Mouse (Mus musculus) kidney, postnatal 0 days (tissue): Measurements from ENCODE around the gene Slc39a5. TPM values are rescaled to one million over a fixed set of nuclear protein-coding genes. Genes with fewer than 3 reads are reported as not detected.

Experiments
- ATAC-seq: fragments of 200-750 bp; cut with Nextera tagmentation; replicated peaks from 2 replicates; pipeline ENCODE4 v1.8.0; 2017; ENCODE audit warnings: low read depth, moderate number of reproducible peaks, moderate TSS enrichment, moderate library complexity; ENCODE audit not compliant: low FRiP score
- DNase-seq: peaks from one replicate; pipeline ENCODE4 v3.0.0-alpha.2; 2016; ENCODE audit warnings: low spot score
- H3K27ac ChIP-seq: fragments of 300-500 bp; sonication (generic); 2 replicates; pipeline ENCODE4 v1.5.1; 2014; ENCODE audit warnings: mild to moderate bottlenecking
- H3K27me3 ChIP-seq: fragments of 300-500 bp; sonication (generic); 2 replicates; pipeline ENCODE4 v1.6.1; 2014; ENCODE audit warnings: low read length, mixed read lengths; ENCODE audit not compliant: insufficient read depth
- H3K36me3 ChIP-seq: fragments of 300-500 bp; sonication (generic); 2 replicates; pipeline ENCODE4 v1.6.1; 2014; ENCODE audit warnings: low read length, mixed read lengths; ENCODE audit not compliant: insufficient read depth
- H3K4me1 ChIP-seq: fragments of 300-500 bp; sonication (generic); replicated peaks from 2 replicates; pipeline ENCODE4 v1.6.1; 2014; ENCODE audit warnings: antibody characterized with exemption, low read length, mixed read lengths; ENCODE audit not compliant: insufficient read depth
- H3K4me2 ChIP-seq: fragments of 300-500 bp; sonication (generic); 2 replicates; pipeline ENCODE4 v1.6.1; 2014; ENCODE audit warnings: mild to moderate bottlenecking, low read length, moderate library complexity, mixed read lengths
- H3K4me3 ChIP-seq: fragments of 300-500 bp; sonication (generic); replicated peaks from 2 replicates; pipeline ENCODE4 v1.5.1; 2014; ENCODE audit warnings: low read depth, low read length
- H3K9ac ChIP-seq: fragments of 300-500 bp; sonication (generic); 2 replicates; pipeline ENCODE4 v1.6.1; 2014; ENCODE audit warnings: low read depth, low read length
- H3K9me3 ChIP-seq: fragments of 300-500 bp; sonication (generic); replicated peaks from 2 replicates; pipeline ENCODE4 v1.6.1; 2016; ENCODE audit warnings: low read length, inconsistent platforms, mixed read lengths
- CTCF ChIP-seq: IDR thresholded peaks from 2 replicates; pipeline ENCODE4 v1.5.1; 2016; ENCODE audit warnings: antibody characterized with exemption, low read depth, mild to moderate bottlenecking, moderate library complexity
- WGBS: fragments of 180-500 bp; shearing (Covaris S2); extraction: QIAGEN DNeasy Blood & Tissue Kit; methylation state at CpG from one replicate; pipeline ENCODE4 v1.1.7; 2014; 5-methylcytosine and 5-hydroxymethylcytosine counted together
- polyA plus RNA-seq: library from polyadenylated mRNA; unstranded; fragments of >200 nt; fragmentation: Nextera tagmentation; extraction: Ambion mirVana; gene quantifications from 2 replicates; pipeline ENCODE4 v1.2.1, GENCODE M21; 2015

Gene Slc39a5
- polyA plus RNA-seq, 1 experiment from 2014 or later = 56.0 TPM

GRCm38 (mm10) chr10:128380565-128380964, 20.5 kb downstream of the Slc39a5 start:
- Histone ChIP-seq H3K9me3 (no peaks in the 10 kb centered on the region), H3K4me1 (peaks cover 6% of the 10 kb centered on the region; the same call in 1 of the 2 replicates), H3K4me2 (no peak overlapping the region), H3K36me3 (peaks cover 57% of the 10 kb centered on the region), H3K27ac (no peak overlapping the region), H3K9ac (no peak overlapping the region), H3K4me3 (no peak overlapping the region), H3K27me3 (no peaks in the 10 kb centered on the region)
- DNase-seq = peak; percentile 55
- no peak for TF ChIP-seq CTCF
- 95% methylated on average over 5 of the region's 5 CpGs for WGBS
- ATAC-seq = no peak

DNA sequence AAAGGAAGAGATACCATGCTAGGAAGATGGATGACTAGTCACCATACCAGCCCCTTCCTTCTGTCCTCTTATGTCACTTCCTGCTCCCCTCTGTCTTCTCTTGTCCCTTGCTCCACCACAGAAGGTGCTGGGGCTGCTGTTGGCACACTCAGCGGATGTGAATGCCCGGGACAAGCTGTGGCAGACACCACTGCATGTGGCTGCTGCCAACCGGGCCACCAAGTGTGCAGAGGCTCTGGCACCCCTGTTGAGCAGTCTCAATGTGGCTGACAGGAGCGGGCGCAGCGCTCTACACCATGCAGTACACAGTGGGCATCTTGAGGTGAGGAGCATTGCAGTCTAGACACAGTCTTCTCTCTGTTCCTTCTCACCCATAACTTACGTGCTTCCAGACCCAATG, 21.8 kb downstream of the Slc39a5 start:
- Histone ChIP-seq H3K4me3 (no peak overlapping the region), H3K27ac (no peak overlapping the region), H3K9ac (no peak overlapping the region), H3K4me1 (peaks cover 6% of the 10 kb centered on the region; the same call in 1 of the 2 replicates), H3K36me3 (peaks cover 48% of the 10 kb centered on the region), H3K4me2 (no peak overlapping the region), H3K27me3 (no peaks in the 10 kb centered on the region), H3K9me3 (no peaks in the 10 kb centered on the region)
- no peak for DNase-seq
- no peak for ATAC-seq
- TF ChIP-seq CTCF = no peak
- 95% methylated on average over 7 of the region's 7 CpGs for WGBS

DNA sequence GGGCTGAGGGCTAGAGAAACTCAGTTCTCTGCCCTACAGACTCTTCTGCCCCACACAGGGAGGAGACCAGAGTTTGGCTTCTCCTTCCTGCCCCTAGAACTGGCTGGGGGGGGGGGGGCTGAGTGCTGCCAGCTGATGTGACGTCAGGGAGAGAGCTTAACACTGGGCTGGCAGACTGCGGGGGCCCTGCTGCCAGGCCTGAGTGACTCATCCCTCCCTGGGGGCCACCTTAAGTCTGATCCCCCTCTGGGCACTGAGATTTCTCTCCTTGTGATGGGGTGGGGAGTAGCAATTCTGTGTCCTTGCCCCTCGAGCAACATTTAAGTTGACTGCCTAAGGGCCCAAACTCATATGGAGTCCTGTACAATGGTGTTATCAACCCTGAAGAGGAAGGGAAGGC, 22.6 kb downstream of the Slc39a5 start:
- ATAC-seq (no peak), DNase-seq (no peak)
- peaks cover 40% of the 10 kb centered on the region for H3K36me3 ChIP-seq
- H3K4me3 ChIP-seq = no peak overlapping the region
- no peak overlapping the region for H3K27ac ChIP-seq
- WGBS = 51% methylated on average over 3 of the region's 3 CpGs
- peaks cover 6% of the 10 kb centered on the region; the same call in 1 of the 2 replicates for H3K4me1 ChIP-seq
- no peaks in the 10 kb centered on the region for H3K27me3 ChIP-seq
- peak overlapping the region; percentile 84 for H3K4me2 ChIP-seq
- H3K9me3 ChIP-seq = no peaks in the 10 kb centered on the region
- no peak for TF ChIP-seq CTCF
- peak overlapping the region; percentile 98; the same call in 1 of the 2 replicates for H3K9ac ChIP-seq

DNA sequence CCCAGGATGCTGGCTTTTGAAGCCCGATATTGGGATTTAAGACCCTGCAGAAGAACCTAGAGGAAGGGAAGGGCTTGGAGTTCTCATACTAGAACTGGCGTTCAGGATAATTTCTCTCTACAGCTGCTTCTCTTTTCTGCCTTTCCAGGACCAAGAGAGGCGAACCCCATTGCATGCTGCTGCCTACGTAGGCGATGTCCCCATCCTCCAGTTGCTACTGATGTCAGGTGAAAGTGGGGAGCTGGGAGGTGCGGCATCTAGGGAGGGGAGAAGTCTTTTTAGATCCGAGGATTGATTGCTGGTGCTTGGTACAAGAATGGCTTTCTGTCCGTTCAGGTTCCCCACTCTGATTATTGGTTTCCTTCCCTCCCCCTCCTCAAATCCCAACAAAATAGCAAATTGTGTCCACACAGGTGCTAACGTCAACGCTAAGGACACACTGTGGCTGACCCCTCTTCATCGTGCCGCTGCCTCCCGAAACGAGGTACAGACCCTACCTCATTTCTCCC, 23.0 kb downstream of the Slc39a5 start:
- H3K27me3 ChIP-seq = no peaks in the 10 kb centered on the region
- peaks cover 35% of the 10 kb centered on the region for H3K36me3 ChIP-seq
- H3K9ac ChIP-seq = peak overlapping the region; percentile 98
- peak overlapping the region; percentile 84 for H3K4me2 ChIP-seq
- ATAC-seq (no peak), DNase-seq (no peak)
- H3K9me3 ChIP-seq = no peaks in the 10 kb centered on the region
- peaks cover 6% of the 10 kb centered on the region; the same call in 1 of the 2 replicates for H3K4me1 ChIP-seq
- no peak for TF ChIP-seq CTCF
- WGBS = 53% methylated on average over 14 of the region's 14 CpGs
- H3K27ac ChIP-seq = peak overlapping the region; percentile 95
- H3K4me3 ChIP-seq = peak overlapping the region; percentile 95

GRCm38 (mm10) chr10:128377222-128377939, 23.6 kb downstream of the Slc39a5 start:
- Histone ChIP-seq H3K27me3 (no peaks in the 10 kb centered on the region), H3K9ac (peak overlapping the region; percentile 98), H3K4me2 (peak overlapping the region; percentile 84), H3K27ac (peak overlapping the region; percentile 95), H3K9me3 (no peaks in the 10 kb centered on the region), H3K36me3 (peaks cover 29% of the 10 kb centered on the region), H3K4me1 (peaks cover 6% of the 10 kb centered on the region; the same call in 1 of the 2 replicates), H3K4me3 (peak overlapping the region; percentile 95)
- 0 out of 2 replicates have a peak, but pooled peaks have one; percentile 0 for ATAC-seq
- TF ChIP-seq CTCF = peak; percentile 6; the same call in 1 of the 2 replicates
- DNase-seq = peak; percentile 71
- 0% methylated on average over 37 of the region's 47 CpGs for WGBS

DNA sequence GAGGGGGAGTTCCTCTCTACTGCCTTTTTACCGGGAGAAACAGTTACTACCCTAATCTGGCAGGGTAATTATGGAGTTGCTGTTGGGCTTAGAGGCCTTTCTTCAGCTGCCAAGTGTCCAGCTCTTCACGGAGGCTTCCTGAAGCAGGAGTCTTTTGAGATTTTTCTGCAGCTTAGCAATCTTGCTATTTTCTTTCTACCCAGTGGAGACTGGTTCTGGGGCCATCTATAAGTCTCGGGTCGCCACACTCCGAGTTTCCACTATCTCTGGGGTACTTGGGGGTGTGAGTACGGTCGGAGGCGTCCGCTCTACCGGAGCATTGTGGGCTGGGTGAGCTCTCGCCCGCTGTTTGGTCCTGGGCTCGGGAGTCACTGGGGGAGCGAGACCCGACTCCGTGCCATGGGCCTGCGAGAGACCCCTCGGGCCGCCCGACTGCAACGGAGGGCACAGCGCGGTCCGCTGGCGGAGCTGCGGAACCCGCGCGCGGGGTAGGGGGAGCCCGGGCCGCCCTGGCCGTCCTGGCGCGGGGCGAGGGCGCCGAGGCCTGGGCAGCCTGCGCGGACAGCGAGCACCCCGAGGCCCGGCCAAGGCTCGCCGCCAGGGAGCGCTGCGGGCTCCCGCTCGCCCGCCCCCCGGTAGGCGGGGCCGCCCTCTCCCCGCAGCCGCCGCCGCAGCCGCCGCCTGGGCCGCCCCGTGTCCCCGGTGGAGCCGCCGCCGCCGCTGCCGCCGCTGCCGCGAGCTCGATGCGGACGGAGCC, 24.4 kb downstream of the Slc39a5 start, which contains the start of gene Ankrd52:
TSS of gene Ankrd52 (plus strand) at position 661 of the 757 bp plus-strand sequence.
- peak; percentile 92 for ATAC-seq
- peak within 1 kb of the TSS; percentile 98 for H3K9ac ChIP-seq
- 2% methylated on average over 45 of the region's 73 CpGs for WGBS

More for the DNA sequence above, 24.4 kb downstream of the Slc39a5 start, which contains the start of gene Ankrd52:
- H3K27ac ChIP-seq = peak within 1 kb of the TSS; percentile 95
- no peaks in the 10 kb centered on the region for H3K9me3 ChIP-seq
- peak; percentile 52 for TF ChIP-seq CTCF
- H3K4me2 ChIP-seq = peak within 1 kb of the TSS; percentile 84
- peaks cover 22% of the 10 kb centered on the region for H3K36me3 ChIP-seq
- DNase-seq = peak; percentile 91
- H3K4me3 ChIP-seq = peak within 1 kb of the TSS; percentile 95
- peaks cover 6% of the 10 kb centered on the region; the same call in 1 of the 2 replicates for H3K4me1 ChIP-seq
- no peaks in the 10 kb centered on the region for H3K27me3 ChIP-seq
